Mouse (Mus musculus) neural tube, embryonic 11.5 days (tissue): ENCODE measurements at regions not wholly inside any gene's neighbourhood (a gene's known extent, or its start where the extent isn't known, plus 50 kb on each side); places are given as distances from the start of the nearest gene placed in this dataset.

Experiments
- ATAC-seq: fragments of 200-750 bp; cut with Nextera tagmentation; 2 replicates; pipeline ENCODE4 v1.8.0; 2017; ENCODE audit warnings: moderate number of reproducible peaks, mild to moderate bottlenecking, moderate TSS enrichment, moderate library complexity; ENCODE audit not compliant: insufficient read depth, low FRiP score, low TSS enrichment
- DNase-seq: peaks from one replicate; pipeline ENCODE4 v3.0.0-alpha.2; 2015; ENCODE audit warnings: low spot score
- H3K27ac ChIP-seq: fragments of 300-500 bp; sonication (generic); 2 replicates; pipeline ENCODE4 v1.5.1; 2014; ENCODE audit warnings: low read depth, mild to moderate bottlenecking, low read length
- H3K27me3 ChIP-seq: fragments of 300-500 bp; sonication (generic); 2 replicates; pipeline ENCODE4 v1.6.1; 2014; ENCODE audit warnings: mild to moderate bottlenecking, low read length, mixed read lengths; ENCODE audit not compliant: control insufficient read depth, insufficient read depth
- H3K36me3 ChIP-seq: fragments of 300-500 bp; sonication (generic); 2 replicates; pipeline ENCODE4 v1.6.1; 2014; ENCODE audit warnings: mild to moderate bottlenecking, low read length, moderate library complexity, mixed read lengths; ENCODE audit not compliant: control insufficient read depth, insufficient read depth
- H3K4me1 ChIP-seq: fragments of 300-500 bp; sonication (generic); 2 replicates; pipeline ENCODE4 v1.6.1; 2014; ENCODE audit warnings: low read length, mixed read lengths; ENCODE audit not compliant: control insufficient read depth, insufficient read depth
- H3K4me2 ChIP-seq: fragments of 300-500 bp; sonication (generic); 2 replicates; pipeline ENCODE4 v1.6.1; 2014; ENCODE audit warnings: low read depth, mild to moderate bottlenecking, moderate library complexity
- H3K4me3 ChIP-seq: fragments of 300-500 bp; sonication (generic); 2 replicates; pipeline ENCODE4 v1.5.1; 2014; ENCODE audit warnings: low read depth, low read length
- H3K9ac ChIP-seq: fragments of 300-500 bp; sonication (generic); 2 replicates; pipeline ENCODE4 v1.6.1; 2014; ENCODE audit warnings: mild to moderate bottlenecking, low read length
- H3K9me3 ChIP-seq: fragments of 300-500 bp; sonication (generic); 2 replicates; pipeline ENCODE4 v1.6.1; 2016; ENCODE audit warnings: low read length; ENCODE audit not compliant: control insufficient read depth
- WGBS: fragments of 180-500 bp; shearing (Covaris S2); extraction: QIAGEN DNeasy Blood & Tissue Kit; methylation state at CpG from one replicate; pipeline ENCODE4 v1.1.7; 2014; 5-methylcytosine and 5-hydroxymethylcytosine counted together

DNA sequence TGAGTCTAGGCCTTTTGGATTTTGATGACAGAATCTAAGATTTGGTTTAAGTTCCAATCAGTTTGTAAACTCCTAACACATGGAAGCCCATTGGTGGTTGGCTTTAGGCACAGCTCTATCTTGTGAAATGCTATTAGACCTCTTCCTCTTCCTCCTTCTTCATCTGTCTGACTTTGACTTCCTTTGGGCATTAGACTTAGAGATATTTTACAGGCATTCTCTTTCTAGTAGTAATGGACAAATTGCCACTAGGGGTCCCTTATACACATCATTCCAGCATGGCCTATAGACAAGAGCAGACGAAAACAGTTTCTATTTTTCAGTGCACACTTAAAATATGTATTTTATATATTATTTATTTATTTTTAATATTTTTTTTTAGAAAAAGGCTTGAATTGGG, 221.5 kb downstream of the 1500009L16Rik start:
- H3K4me1 ChIP-seq, result no peaks in the 10 kb centered on the region
- H3K27me3 ChIP-seq, result no peaks in the 10 kb centered on the region
- H3K4me3 ChIP-seq, result no peak overlapping the region
- 98% methylated on average over 1 of the region's 1 CpGs for WGBS
- no peak for ATAC-seq
- no peaks in the 10 kb centered on the region for H3K36me3 ChIP-seq
- no peak for DNase-seq
- no peak overlapping the region for H3K4me2 ChIP-seq
- H3K9me3 ChIP-seq, result no peaks in the 10 kb centered on the region
- no peak overlapping the region for H3K9ac ChIP-seq
- no peak overlapping the region for H3K27ac ChIP-seq

DNA sequence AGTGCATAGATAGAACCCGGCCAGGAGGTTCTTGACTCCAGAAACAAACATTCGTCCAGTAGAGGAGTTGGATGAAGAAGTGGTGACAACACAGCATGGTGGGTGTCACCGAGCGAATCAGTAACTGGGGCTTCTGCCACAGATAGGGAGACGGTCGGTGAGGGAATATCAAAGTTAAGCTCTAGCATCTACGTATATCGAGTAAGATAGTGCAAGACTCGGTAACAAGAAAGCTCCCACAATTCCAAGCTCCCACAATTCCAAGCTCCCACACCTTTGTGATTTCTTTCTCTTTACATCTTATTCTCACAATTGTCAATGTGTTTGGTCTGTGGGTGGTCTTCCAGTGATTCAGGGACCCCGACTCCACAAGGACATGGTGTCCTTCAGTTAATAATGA, 222.2 kb downstream of the 1500009L16Rik start:
- 92% methylated on average over 10 of the region's 10 CpGs for WGBS
- no peak for DNase-seq
- no peak overlapping the region for H3K4me2 ChIP-seq

DNA sequence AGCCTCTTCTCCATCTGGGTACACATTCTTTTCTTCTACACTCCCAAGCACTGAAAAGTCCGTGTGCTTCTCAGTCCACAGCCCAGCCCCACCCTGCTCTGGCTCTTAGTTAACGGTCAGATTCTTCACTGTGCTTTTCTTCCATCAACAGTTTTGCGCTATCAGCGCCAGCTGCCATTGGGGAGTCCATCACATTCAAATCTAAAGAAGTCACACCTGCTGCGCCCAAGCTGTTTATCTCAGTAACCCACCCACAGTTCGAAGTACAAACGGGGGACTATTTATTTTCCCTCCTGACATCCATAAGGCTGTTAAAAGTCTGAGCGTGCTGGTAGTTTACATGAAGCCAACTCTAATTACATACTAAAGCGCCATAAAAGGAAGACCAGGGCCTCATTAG, 222.8 kb downstream of the 1500009L16Rik start:
- no peak for DNase-seq
- H3K27ac ChIP-seq, result no peak overlapping the region
- ATAC-seq, result no peak
- no peak overlapping the region for H3K9ac ChIP-seq
- H3K27me3 ChIP-seq, result no peaks in the 10 kb centered on the region
- WGBS, result 81% methylated on average over 9 of the region's 9 CpGs
- no peak overlapping the region for H3K4me3 ChIP-seq
- no peaks in the 10 kb centered on the region for H3K36me3 ChIP-seq
- H3K4me2 ChIP-seq, result no peak overlapping the region
- H3K4me1 ChIP-seq, result no peaks in the 10 kb centered on the region
- no peaks in the 10 kb centered on the region for H3K9me3 ChIP-seq

More for the DNA sequence above, 222.2 kb downstream of the 1500009L16Rik start:
- Histone ChIP-seq H3K4me3 (no peak overlapping the region), H3K27ac (no peak overlapping the region), H3K4me1 (no peaks in the 10 kb centered on the region), H3K9me3 (no peaks in the 10 kb centered on the region), H3K36me3 (no peaks in the 10 kb centered on the region), H3K9ac (no peak overlapping the region), H3K27me3 (no peaks in the 10 kb centered on the region)
- no peak for ATAC-seq

DNA sequence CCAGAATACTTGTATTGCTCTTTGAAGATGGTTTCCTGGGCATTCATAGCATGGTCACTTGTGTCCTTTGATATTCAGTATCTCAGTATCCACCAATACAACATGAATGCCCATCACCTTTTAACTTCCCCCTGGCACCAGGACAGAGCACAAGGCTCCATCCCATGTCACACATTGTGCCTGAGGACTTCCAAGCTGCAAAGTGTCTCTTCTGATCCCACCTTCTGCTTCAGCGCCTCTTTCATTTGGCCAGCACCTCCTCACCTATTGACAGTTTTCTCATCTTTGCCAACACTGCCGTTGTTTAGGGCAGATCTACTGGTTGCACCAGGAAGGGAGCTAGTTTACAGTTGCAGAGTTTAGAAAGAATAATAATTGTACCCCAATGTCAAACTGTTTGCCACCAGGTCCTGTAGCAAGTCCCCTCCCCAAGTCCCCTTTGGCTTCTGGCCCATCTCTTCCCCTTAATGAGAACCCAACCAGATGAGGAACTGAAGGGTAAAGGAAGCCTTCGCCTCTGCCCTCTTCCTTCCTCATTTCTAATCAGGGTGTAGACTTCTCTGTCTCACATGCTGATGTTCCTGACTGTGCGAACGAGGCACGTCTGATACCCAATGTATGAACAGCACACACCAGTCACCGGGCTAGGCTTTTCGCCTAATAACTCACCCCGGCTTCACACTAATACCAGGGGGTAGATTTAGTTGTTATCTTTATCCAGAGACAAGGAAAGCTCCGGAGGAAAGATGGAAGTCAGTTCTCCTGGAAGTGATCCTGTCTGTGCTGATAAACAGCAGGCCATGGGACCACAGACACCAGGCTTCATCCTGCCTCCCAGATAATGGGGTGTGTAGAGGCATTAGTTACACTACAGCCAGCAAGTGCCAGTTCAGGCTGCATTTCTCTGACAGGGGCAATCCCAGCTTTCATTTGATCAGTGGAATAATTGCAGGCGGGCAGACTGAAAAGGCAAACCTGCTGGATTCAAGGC, 223.8 kb downstream of the 1500009L16Rik start:
- H3K27ac ChIP-seq, result no peak overlapping the region
- no peaks in the 10 kb centered on the region for H3K4me1 ChIP-seq
- no peak overlapping the region for H3K9ac ChIP-seq
- H3K4me2 ChIP-seq, result no peak overlapping the region
- no peaks in the 10 kb centered on the region for H3K27me3 ChIP-seq
- no peak overlapping the region for H3K4me3 ChIP-seq
- H3K36me3 ChIP-seq, result no peaks in the 10 kb centered on the region
- 88% methylated on average over 11 of the region's 11 CpGs for WGBS
- H3K9me3 ChIP-seq, result no peaks in the 10 kb centered on the region
- DNase-seq, result no peak
- no peak for ATAC-seq

DNA sequence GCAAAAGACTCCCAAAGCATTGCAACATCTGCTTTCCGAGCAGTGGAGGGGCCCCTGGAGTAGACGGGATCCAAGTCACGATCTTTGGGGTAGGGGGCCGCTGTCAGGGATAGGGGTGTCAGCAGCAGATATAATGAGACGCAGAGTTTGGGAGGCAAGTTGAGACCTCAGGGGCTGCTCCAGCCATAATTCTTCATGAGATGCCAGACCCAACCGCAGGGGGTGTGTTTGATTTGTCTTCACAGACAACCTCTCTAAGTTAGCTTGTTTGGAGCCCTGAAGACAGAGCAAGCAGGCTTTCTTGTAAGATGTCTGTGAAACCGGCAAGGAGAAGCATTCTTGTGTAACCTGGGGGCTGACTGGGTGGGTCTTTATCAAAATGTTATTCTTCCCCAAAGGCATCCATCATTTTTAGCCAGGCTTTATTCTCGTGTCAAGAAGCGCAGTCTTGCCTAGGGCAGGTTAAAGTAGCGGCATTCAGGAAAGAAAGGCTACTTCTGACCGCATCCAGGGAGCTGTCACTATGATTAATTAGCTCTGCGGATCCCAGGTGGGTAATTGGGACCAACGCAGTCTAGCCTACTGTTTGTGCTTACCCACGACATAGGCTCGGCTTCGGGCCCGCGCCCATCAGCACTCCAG, 234.6 kb downstream of the 1500009L16Rik start:
- Histone ChIP-seq H3K4me3 (no peak overlapping the region), H3K27me3 (no peaks in the 10 kb centered on the region), H3K9ac (peak overlapping the region; percentile 22), H3K36me3 (no peaks in the 10 kb centered on the region), H3K4me1 (peaks cover 9% of the 10 kb centered on the region), H3K4me2 (peak overlapping the region; percentile 20; the same call in 1 of the 2 replicates), H3K27ac (no peak overlapping the region), H3K9me3 (no peaks in the 10 kb centered on the region)
- DNase-seq, result peak; percentile 75
- ATAC-seq, result peak; percentile 45
- 17% methylated on average over 18 of the region's 18 CpGs for WGBS

DNA sequence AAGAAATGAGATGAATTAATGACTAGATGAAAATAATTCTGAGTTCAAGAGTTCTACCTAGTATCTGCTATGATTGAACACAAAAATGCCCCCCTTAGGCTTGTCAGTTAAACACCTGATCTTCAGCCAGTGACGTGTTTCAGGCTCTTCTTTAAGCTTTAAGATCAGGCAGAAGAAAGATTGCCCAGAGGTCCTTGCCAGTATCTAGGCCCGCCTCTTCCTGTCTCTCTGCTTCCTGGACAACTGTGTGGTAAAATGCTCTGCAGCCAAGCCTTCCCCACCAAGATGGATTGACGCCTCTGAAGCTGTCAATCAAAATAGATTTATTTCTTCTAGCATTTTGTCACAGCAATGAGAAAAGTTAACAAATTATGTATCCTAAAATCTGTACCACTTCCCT, 235.7 kb downstream of the 1500009L16Rik start:
- no peak overlapping the region for H3K9ac ChIP-seq
- no peaks in the 10 kb centered on the region for H3K27me3 ChIP-seq
- 85% methylated on average over 3 of the region's 3 CpGs for WGBS
- no peak for ATAC-seq
- no peaks in the 10 kb centered on the region for H3K36me3 ChIP-seq
- no peaks in the 10 kb centered on the region for H3K9me3 ChIP-seq
- H3K4me2 ChIP-seq, result no peak overlapping the region
- no peak for DNase-seq
- H3K4me1 ChIP-seq, result peaks cover 10% of the 10 kb centered on the region
- H3K27ac ChIP-seq, result no peak overlapping the region
- H3K4me3 ChIP-seq, result no peak overlapping the region

DNA sequence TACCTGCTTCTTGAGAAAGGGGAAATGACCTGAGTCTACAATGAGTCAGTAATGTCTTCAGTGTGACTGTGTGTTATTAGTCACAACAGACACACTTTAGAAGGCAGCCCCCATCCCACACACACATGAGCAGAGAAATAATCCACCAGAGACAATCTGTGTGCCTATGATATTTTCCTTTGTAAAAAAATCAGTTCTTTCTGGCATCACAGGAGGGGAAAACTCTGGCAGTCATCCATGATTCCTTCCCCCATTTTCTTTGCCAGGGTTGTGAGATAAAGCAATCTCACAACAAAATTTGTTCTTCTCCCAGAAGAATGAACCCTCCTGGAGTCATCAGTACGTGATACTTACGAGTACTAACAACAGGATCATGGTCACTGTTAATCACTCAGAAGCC, 236.2 kb downstream of the 1500009L16Rik start:
- Histone ChIP-seq H3K9me3 (no peaks in the 10 kb centered on the region), H3K36me3 (no peaks in the 10 kb centered on the region), H3K4me2 (no peak overlapping the region), H3K27ac (no peak overlapping the region), H3K4me1 (peaks cover 12% of the 10 kb centered on the region), H3K27me3 (no peaks in the 10 kb centered on the region), H3K9ac (no peak overlapping the region), H3K4me3 (no peak overlapping the region)
- DNase-seq, result no peak
- no peak for ATAC-seq
- 91% methylated on average over 2 of the region's 2 CpGs for WGBS

DNA sequence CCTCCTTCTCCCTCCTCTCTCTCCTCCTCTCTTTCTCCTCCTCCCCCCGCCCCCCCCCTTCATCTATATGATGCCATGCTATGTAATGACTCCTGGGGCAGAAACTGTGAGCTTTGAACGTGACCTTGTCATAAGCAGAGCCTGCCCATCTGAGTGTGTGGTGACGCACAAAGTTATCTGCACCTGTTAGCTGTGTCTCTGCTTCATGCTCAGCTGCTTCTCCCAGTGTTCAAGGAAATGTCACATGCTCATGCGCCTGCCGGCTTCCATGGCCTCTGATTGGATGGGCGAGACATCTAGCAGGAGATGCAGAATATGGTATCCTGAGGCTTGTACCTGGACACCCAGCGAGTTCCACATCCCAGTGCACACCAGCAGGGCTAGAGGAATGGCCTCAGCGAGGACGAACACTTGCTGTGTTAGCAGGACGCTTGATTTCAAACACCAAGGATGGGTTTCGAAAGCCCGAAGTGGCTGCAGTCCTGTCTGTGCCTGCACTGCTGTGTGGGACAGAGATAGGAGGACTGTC, 240.6 kb downstream of the 1500009L16Rik start:
- H3K9ac ChIP-seq, result no peak overlapping the region
- H3K9me3 ChIP-seq, result no peaks in the 10 kb centered on the region
- no peaks in the 10 kb centered on the region for H3K27me3 ChIP-seq
- peaks cover 11% of the 10 kb centered on the region for H3K4me1 ChIP-seq
- no peak for ATAC-seq
- 83% methylated on average over 12 of the region's 12 CpGs for WGBS
- DNase-seq, result no peak
- H3K4me2 ChIP-seq, result no peak overlapping the region
- no peak overlapping the region for H3K27ac ChIP-seq
- H3K36me3 ChIP-seq, result no peaks in the 10 kb centered on the region
- H3K4me3 ChIP-seq, result no peak overlapping the region
